Mouse (Mus musculus) neural tube, embryonic 15.5 days (tissue): ENCODE results near the gene Wwp2. TPM values are rescaled to one million over a fixed set of nuclear protein-coding genes. Genes with fewer than 3 reads are reported as not detected.

Source experiments
- ATAC-seq: fragments of 200-750 bp; cut with Nextera tagmentation; 2 replicates; pipeline ENCODE4 v1.8.0; 2017; ENCODE audit warnings: mild to moderate bottlenecking, moderate TSS enrichment, moderate library complexity; ENCODE audit not compliant: low FRiP score
- H3K27ac ChIP-seq: fragments of 300-500 bp; sonication (generic); replicated peaks from 2 replicates; pipeline ENCODE4 v1.5.1; 2015; ENCODE audit warnings: mild to moderate bottlenecking, inconsistent platforms
- H3K27me3 ChIP-seq: fragments of 300-500 bp; sonication (generic); replicated peaks from 2 replicates; pipeline ENCODE4 v1.6.1; 2015; ENCODE audit warnings: inconsistent platforms
- H3K36me3 ChIP-seq: fragments of 300-500 bp; sonication (generic); 2 replicates; pipeline ENCODE4 v1.6.1; 2015; ENCODE audit warnings: inconsistent platforms
- H3K4me1 ChIP-seq: fragments of 300-500 bp; sonication (generic); 2 replicates; pipeline ENCODE4 v1.6.1; 2015; ENCODE audit warnings: inconsistent platforms
- H3K4me2 ChIP-seq: fragments of 300-500 bp; sonication (generic); 2 replicates; pipeline ENCODE4 v1.6.1; 2015; ENCODE audit warnings: inconsistent platforms, mild to moderate bottlenecking, moderate library complexity
- H3K4me3 ChIP-seq: fragments of 300-500 bp; sonication (generic); replicated peaks from 2 replicates; pipeline ENCODE4 v1.5.1; 2015; ENCODE audit warnings: mild to moderate bottlenecking, inconsistent platforms
- H3K9ac ChIP-seq: fragments of 300-500 bp; sonication (generic); replicated peaks from 2 replicates; pipeline ENCODE4 v1.6.1; 2015; ENCODE audit warnings: mild to moderate bottlenecking, inconsistent platforms
- H3K9me3 ChIP-seq: fragments of 300-500 bp; sonication (generic); replicated peaks from 2 replicates; pipeline ENCODE4 v1.6.1; 2016; ENCODE audit warnings: inconsistent platforms
- WGBS: fragments of 180-500 bp; shearing (Covaris S2); methylation state at CpG from one replicate; pipeline ENCODE4 v1.1.7; 2015; ENCODE audit warnings: mixed read lengths; 5-methylcytosine and 5-hydroxymethylcytosine counted together
- polyA plus RNA-seq: library from polyadenylated mRNA; unstranded; fragments of >200 nt; fragmentation: Nextera tagmentation; extraction: Ambion mirVana; gene quantifications from 2 replicates; pipeline ENCODE4 v1.2.1, GENCODE M21; 2015

Gene Wwp2
- polyA plus RNA-seq, 1 experiment from 2014 or later: 36.4 TPM

DNA sequence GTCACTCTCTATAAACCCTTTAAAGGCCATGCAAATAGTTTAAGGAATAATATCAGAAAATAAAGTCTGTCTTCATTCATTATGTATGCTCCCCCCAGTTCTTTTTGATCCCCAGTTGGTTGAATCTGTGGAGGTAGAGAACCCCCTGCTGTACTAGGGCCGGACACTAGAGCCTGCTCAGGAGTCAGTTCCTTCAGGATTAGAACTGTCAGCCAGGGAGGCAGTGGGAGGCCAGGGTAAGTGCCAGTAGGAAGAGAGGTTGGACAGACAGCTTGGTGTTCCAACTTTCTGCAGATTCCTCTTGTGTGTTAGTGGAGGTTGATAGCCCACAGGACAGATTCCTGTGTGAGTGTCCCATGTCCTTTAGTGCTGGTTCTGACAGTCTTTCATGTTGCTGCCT lies 62.2 kb downstream of the Wwp2 start:
- WGBS: 52% methylated on average over 1 of the region's 1 CpGs

DNA sequence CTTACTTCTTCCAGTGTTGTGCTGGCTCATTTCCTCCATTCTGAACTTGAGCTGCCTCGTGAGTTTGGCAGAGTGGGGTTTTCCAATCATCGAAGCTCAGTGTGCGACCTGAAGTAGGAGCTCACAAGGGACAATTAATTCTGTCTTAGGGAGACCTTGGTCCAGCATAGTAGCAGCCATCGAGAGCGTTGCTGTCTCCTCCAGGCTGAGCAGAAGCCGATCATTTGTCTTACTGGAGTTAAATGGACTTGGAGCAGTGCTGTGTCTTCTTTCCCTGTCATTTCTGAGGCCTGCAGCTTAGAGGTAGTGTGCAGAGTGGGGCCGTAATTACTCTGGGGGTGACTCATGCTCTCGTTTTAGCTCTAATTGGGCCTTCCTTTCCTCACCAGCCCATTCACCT lies 62.6 kb downstream of the Wwp2 start:
- H3K4me1 ChIP-seq: peaks cover 14% of the 10 kb centered on the region
- no peaks in the 10 kb centered on the region for H3K27me3 ChIP-seq
- ATAC-seq: no peak
- no peak overlapping the region for H3K4me2 ChIP-seq
- no peak overlapping the region for H3K4me3 ChIP-seq
- H3K9me3 ChIP-seq: no peaks in the 10 kb centered on the region
- no peaks in the 10 kb centered on the region for H3K36me3 ChIP-seq
- WGBS: 57% methylated on average over 8 of the region's 8 CpGs
- H3K9ac ChIP-seq: no peak overlapping the region
- H3K27ac ChIP-seq: no peak overlapping the region

More for the DNA sequence above, 62.2 kb downstream of the Wwp2 start:
- Histone ChIP-seq H3K9me3 (no peaks in the 10 kb centered on the region), H3K36me3 (no peaks in the 10 kb centered on the region), H3K4me3 (no peak overlapping the region), H3K27me3 (no peaks in the 10 kb centered on the region), H3K9ac (no peak overlapping the region), H3K4me2 (no peak overlapping the region), H3K27ac (no peak overlapping the region), H3K4me1 (peaks cover 10% of the 10 kb centered on the region)
- no peak for ATAC-seq

DNA sequence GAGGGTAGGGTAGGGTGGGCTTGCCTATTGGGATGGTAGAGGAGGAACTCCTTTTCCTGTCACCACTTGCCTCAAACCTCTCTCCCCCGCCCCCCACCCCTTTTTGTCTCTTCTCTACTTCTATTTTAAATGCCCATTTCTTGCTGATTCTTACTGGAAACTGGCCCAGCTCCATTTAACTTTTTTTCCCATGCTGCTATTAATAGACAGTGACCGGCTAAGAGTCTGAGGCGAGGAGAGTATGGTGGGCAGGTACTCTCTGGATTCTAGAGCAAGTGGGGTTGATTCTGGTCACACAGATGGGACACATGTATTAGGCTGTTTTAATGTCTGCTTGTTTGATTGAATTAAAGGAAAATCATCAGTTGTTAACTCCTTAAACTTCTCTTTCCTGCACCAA lies 63.4 kb downstream of the Wwp2 start:
- Histone ChIP-seq H3K9ac (no peak overlapping the region), H3K27me3 (no peaks in the 10 kb centered on the region), H3K4me3 (no peak overlapping the region), H3K9me3 (no peaks in the 10 kb centered on the region), H3K4me1 (peaks cover 17% of the 10 kb centered on the region), H3K27ac (no peak overlapping the region), H3K4me2 (no peak overlapping the region), H3K36me3 (no peaks in the 10 kb centered on the region)
- ATAC-seq: no peak
- 88% methylated on average over 3 of the region's 3 CpGs for WGBS

DNA sequence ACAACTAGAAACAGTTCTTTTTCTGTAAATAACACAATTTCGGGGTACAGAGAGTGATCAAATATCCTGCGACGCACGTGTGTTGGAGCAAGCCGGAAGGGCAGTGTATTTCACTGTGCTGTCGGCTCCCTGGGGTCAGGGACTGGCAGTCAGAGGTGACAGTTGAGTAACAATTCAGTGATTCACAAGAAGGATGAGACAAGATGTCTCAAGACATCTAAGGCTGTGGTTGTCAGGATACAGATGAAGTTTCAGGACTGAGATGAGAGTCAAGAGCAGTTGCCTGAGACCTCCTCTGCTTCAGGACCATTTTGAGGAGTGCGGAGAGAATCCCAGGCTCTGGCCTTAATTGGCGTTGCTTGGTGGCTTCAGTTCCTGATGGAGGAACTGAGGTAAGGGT lies 66.2 kb downstream of the Wwp2 start:
- H3K4me3 ChIP-seq: no peak overlapping the region
- H3K27ac ChIP-seq: no peak overlapping the region
- H3K4me2 ChIP-seq: no peak overlapping the region
- 86% methylated on average over 8 of the region's 8 CpGs for WGBS
- H3K9me3 ChIP-seq: no peaks in the 10 kb centered on the region
- peaks cover 23% of the 10 kb centered on the region for H3K4me1 ChIP-seq
- H3K27me3 ChIP-seq: no peaks in the 10 kb centered on the region
- no peak overlapping the region for H3K9ac ChIP-seq
- ATAC-seq: no peak
- H3K36me3 ChIP-seq: peaks cover 1% of the 10 kb centered on the region

DNA sequence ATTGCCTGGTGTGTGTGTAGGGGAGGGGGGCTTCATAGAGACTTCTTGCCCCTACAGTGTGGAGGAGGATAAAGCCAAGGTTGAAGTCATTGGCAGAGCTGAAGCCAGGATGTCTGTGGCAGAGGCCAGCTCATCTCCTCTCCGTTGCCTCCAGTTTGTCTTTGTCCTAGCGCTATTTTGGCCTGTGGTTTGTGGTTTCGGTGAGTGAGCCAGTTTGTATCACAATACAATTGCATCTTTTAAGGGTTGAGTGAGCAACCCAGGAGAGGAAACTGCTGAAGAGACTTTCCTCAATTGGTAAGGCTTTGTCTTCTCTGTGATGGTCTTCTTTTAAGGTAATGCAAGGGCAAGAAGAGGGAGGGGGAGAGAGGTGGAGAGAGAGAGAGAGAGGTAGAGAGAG lies 66.8 kb downstream of the Wwp2 start:
- WGBS: 26% methylated on average over 3 of the region's 3 CpGs

DNA sequence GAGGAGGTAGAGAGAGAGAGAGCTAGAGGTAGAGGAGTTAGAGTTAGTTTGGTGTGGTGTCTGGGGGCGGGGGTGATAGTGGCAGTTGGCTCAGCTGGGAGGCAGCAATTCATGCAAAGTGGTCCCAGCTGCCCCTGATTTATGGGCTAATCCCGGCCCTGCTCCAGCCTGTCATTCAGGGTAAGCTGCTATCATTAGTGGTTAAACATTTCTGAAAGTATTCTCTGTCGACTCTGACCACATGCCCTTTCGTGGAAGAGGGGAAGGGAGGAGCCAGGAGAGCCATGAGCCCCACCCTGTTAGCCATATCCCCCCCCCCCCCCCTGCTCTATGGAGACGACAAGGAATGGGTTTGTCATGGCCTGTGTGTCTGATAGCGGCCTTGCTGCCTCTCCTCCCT lies 67.2 kb downstream of the Wwp2 start:
- H3K4me2 ChIP-seq: no peak overlapping the region

More for the DNA sequence above, 66.8 kb downstream of the Wwp2 start:
- Histone ChIP-seq H3K4me1 (peaks cover 21% of the 10 kb centered on the region), H3K27ac (no peak overlapping the region), H3K36me3 (peaks cover 6% of the 10 kb centered on the region), H3K4me2 (no peak overlapping the region), H3K9ac (no peak overlapping the region), H3K9me3 (no peaks in the 10 kb centered on the region), H3K4me3 (no peak overlapping the region), H3K27me3 (no peaks in the 10 kb centered on the region)
- no peak for ATAC-seq

DNA sequence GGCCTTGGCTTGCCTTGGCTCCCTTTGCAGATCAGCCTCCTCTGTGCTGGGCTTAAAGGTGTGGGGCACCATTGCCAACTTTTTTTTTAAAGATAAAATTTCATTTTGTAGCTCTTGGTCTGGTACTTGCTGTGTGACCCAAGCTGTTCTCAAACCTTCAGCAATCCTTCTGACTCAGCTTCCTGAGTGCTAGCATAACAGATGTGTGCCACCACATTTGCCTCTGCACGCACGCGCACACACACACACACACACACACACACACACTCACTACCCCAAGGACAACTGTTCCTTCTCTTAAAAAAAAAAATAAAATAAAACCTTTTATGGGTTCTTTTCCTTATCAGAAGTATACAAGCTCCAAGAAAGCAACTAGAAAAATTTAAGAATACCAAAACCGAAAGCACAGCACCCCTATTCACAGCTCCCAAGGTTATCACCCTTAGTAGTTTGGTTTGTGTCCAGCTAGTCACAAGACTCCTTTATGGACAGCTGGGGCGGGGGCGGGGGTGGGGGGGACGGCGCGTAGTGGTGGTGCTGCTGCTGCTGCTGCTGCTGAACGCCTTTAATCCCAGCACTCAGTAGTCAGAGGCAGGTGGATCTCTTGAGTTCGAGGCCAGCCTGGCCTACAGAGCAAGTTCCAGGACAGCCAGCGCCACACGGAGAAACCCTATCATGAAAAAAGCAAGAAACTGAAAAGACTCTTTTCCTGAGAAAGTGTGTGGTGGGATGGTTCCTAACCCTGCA lies 68.2 kb downstream of the Wwp2 start:
- H3K36me3 ChIP-seq: peaks cover 6% of the 10 kb centered on the region

More for the DNA sequence above, 67.2 kb downstream of the Wwp2 start:
- Histone ChIP-seq H3K4me1 (peaks cover 21% of the 10 kb centered on the region), H3K27ac (no peak overlapping the region), H3K4me3 (no peak overlapping the region), H3K27me3 (no peaks in the 10 kb centered on the region), H3K9me3 (no peaks in the 10 kb centered on the region), H3K36me3 (peaks cover 6% of the 10 kb centered on the region), H3K9ac (no peak overlapping the region)
- WGBS: 2% methylated on average over 6 of the region's 6 CpGs
- ATAC-seq: no peak; the same call in 1 of the 2 replicates

DNA sequence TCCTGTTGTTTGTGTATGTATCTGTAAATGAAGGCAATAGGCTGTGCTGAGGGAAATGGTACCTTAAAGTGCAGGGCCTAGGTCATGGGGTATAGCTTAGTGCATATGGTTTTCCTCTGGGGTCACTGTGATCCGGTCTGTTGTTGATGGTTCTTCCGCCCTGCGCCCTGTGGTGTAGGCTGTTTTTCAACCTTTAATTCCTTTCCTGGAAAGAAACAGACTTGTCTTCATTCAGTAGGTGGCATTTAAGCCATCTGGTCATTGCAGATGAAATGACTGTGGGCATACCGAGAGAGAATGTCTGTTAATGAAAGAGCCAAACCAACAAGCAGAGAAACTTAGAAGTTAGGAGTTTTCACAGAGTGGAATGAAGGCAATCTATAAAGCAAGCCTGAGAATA lies 69.1 kb downstream of the Wwp2 start:
- peaks cover 21% of the 10 kb centered on the region for H3K4me1 ChIP-seq
- no peak overlapping the region for H3K27ac ChIP-seq
- peaks cover 6% of the 10 kb centered on the region for H3K36me3 ChIP-seq
- 63% methylated on average over 4 of the region's 4 CpGs for WGBS
- no peak for ATAC-seq
- no peaks in the 10 kb centered on the region for H3K27me3 ChIP-seq
- no peak overlapping the region for H3K4me3 ChIP-seq
- no peaks in the 10 kb centered on the region for H3K9me3 ChIP-seq
- H3K4me2 ChIP-seq: no peak overlapping the region
- H3K9ac ChIP-seq: no peak overlapping the region

More for the DNA sequence above, 68.2 kb downstream of the Wwp2 start:
- no peak overlapping the region for H3K27ac ChIP-seq
- H3K4me1 ChIP-seq: peaks cover 21% of the 10 kb centered on the region
- ATAC-seq: no peak
- H3K9ac ChIP-seq: no peak overlapping the region
- 68% methylated on average over 13 of the region's 13 CpGs for WGBS
- H3K4me3 ChIP-seq: no peak overlapping the region
- H3K4me2 ChIP-seq: no peak overlapping the region
- no peaks in the 10 kb centered on the region for H3K9me3 ChIP-seq
- H3K27me3 ChIP-seq: no peaks in the 10 kb centered on the region

DNA sequence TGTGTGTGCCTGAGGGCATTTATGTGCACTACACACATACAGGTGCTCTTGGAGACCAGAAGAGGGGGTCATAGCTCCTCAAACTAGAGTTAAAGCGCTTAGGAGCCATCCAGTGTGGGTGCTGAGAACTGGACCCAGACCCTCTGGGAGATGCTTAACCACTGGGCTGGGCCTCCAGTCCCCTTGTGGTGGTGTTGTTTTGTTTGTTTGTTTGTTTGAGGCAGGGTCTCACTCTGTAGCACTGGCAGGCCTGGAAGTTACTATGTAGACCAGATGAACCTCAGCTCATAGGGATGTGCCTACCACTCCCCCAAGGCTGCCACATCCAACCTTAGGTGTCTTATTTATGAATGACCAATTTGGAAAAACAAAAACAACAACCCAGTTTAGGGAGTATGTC lies 70.9 kb downstream of the Wwp2 start:
- H3K4me2 ChIP-seq: no peak overlapping the region
- H3K36me3 ChIP-seq: peaks cover 6% of the 10 kb centered on the region
- peaks cover 21% of the 10 kb centered on the region for H3K4me1 ChIP-seq
- H3K4me3 ChIP-seq: no peak overlapping the region
- H3K27ac ChIP-seq: no peak overlapping the region
- no peaks in the 10 kb centered on the region for H3K9me3 ChIP-seq
- H3K27me3 ChIP-seq: no peaks in the 10 kb centered on the region
- no peak overlapping the region for H3K9ac ChIP-seq
- no peak for ATAC-seq
- 100% methylated on average over 1 of the region's 1 CpGs for WGBS

DNA sequence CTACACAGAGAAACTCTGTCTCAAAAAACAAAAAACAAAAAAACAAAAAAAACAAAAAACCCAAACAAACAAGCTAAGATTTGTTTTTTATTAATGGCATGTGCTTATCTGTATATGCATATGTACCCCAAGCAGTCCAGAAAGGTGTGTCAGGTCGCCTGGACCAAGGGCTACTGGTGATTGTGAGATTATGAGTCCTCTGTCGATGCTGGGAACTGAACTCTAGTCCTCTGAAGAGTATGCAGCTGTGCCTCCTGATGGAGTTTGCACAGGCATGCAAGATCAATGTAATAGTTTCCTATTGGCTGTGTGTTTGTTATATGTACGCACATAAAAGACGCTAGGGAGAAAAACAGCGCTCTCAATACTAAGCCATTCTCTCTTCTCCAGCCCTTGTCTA lies 74.0 kb downstream of the Wwp2 start:
- WGBS: 92% methylated on average over 5 of the region's 5 CpGs
- Histone ChIP-seq H3K4me3 (no peak overlapping the region), H3K4me2 (no peak overlapping the region), H3K4me1 (0 out of 2 replicates have a peak, but pooled peaks cover 1% of the 10 kb centered on the region), H3K36me3 (peaks cover 6% of the 10 kb centered on the region), H3K27me3 (no peaks in the 10 kb centered on the region), H3K27ac (no peak overlapping the region), H3K9me3 (no peaks in the 10 kb centered on the region), H3K9ac (no peak overlapping the region)
- ATAC-seq: no peak

DNA sequence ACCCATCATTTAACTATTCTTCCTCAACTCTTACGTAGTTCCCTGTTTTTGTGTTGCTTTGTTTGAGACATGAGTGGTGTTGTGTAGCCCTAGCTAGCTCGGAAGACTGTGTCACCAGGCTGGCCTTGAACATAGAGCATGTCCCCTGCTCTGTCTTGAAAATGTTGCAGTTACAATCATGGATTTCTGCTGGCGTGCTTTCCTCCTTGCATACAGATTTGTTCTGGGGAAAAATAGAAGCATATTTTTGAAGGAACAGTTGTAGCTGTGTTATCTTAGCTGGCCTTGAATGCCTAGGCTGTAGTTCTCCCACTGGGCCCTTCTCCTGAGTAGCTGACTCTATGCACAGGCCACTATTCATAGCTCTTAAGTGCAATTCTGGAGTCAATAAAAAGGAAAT lies 74.6 kb downstream of the Wwp2 start:
- 83% methylated on average over 3 of the region's 3 CpGs for WGBS
- H3K27ac ChIP-seq: no peak overlapping the region

DNA sequence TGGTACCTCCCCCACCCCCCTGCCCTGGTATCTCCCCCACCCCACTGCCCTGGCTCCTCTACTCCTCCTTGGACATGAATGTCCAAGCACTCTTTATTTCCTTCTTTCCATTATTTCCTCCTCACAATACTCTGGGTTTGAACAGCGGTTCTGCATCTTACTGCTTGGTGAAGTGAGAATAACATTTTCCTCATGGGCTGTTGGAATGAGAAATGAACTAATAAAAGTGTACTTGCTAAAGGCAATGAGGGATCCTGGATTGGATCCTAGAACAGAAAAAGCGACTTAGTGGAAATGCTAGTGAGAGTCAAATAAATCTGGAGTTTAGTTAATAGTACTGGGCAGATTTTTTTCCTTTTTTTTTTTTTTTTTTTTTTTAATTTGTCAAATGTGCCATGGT lies 77.1 kb downstream of the Wwp2 start:
- no peak for ATAC-seq
- Histone ChIP-seq H3K4me1 (no peaks in the 10 kb centered on the region), H3K9ac (no peak overlapping the region), H3K27me3 (no peaks in the 10 kb centered on the region), H3K36me3 (peaks cover 4% of the 10 kb centered on the region), H3K4me2 (no peak overlapping the region), H3K4me3 (no peak overlapping the region), H3K27ac (no peak overlapping the region), H3K9me3 (no peaks in the 10 kb centered on the region)
- 62% methylated on average over 2 of the region's 2 CpGs for WGBS

More for the DNA sequence above, 74.6 kb downstream of the Wwp2 start:
- Histone ChIP-seq H3K27me3 (no peaks in the 10 kb centered on the region), H3K36me3 (peaks cover 6% of the 10 kb centered on the region), H3K4me1 (no peaks in the 10 kb centered on the region), H3K4me2 (no peak overlapping the region), H3K9me3 (no peaks in the 10 kb centered on the region), H3K9ac (no peak overlapping the region), H3K4me3 (no peak overlapping the region)
- ATAC-seq: no peak
